8 mouse cellular contexts compared by ENCODE assay signal in genomic region chr12:65036190-65036870, GRCm38 (mm10). TPM values are rescaled to one million over a fixed set of nuclear protein-coding genes. Genes with fewer than 3 reads are reported as not detected.
A peak's percentile ranks its signal among the peaks of the same experiment; 100 is the strongest.
DNase-seq lines count a peak whose midpoint lies in the region; ATAC-seq and TF ChIP-seq lines count a peak whose summit lies in the region.

Gene Prpf39 (plus strand): TSS chr12:65036333.

- TF ChIP-seq POLR2A in limb, embryonic 14.5 days (IDR thresholded peaks at IDR 0.05; ENCODE audit: borderline replicate concordance, extremely low read depth, insufficient read depth, insufficient read length), result peak; percentile 80; the same call in 1 of the 2 replicates

- ATAC-seq in embryonic facial prominence, embryonic 14.5 days (ENCODE audit: low read depth), result peak; percentile 96
- peak; percentile 95 for ATAC-seq in limb, embryonic 14.5 days (ENCODE audit: low FRiP score, low read depth)
- ATAC-seq in midbrain, postnatal 0 days (ENCODE audit: low FRiP score), result peak; percentile 94

- no peak for TF ChIP-seq CTCF in midbrain, postnatal 0 days (IDR thresholded peaks at IDR 0.05)

- peak within 1 kb of the TSS; percentile 96 for H3K4me3 ChIP-seq in embryonic facial prominence, embryonic 14.5 days (ENCODE audit: low read depth, low read length)
- peak within 1 kb of the TSS; percentile 95 for H3K4me3 ChIP-seq in limb, embryonic 14.5 days (replicated peaks; ENCODE audit: low read length)
- peak within 1 kb of the TSS; percentile 91 for H3K4me3 ChIP-seq in midbrain, postnatal 0 days (ENCODE audit: low read depth, low read length)

- WGBS in embryonic facial prominence, embryonic 14.5 days, result under 1% methylated on average over 41 of the region's 65 CpGs
- WGBS in limb, embryonic 14.5 days, result 0% methylated on average over 40 of the region's 65 CpGs
- under 1% methylated on average over 63 of the region's 65 CpGs for WGBS in midbrain, postnatal 0 days

- H3K9ac ChIP-seq in embryonic facial prominence, embryonic 14.5 days (ENCODE audit: low read depth, low read length), result peak within 1 kb of the TSS; percentile 95
- H3K9ac ChIP-seq in limb, embryonic 14.5 days (ENCODE audit: low read depth, low read length, severe bottlenecking), result peak within 1 kb of the TSS; percentile 96
- H3K9ac ChIP-seq in midbrain, postnatal 0 days (replicated peaks; ENCODE audit: low read length, poor library complexity, severe bottlenecking), result peak within 1 kb of the TSS; percentile 94

- H3K9me3 ChIP-seq in embryonic facial prominence, embryonic 14.5 days (ENCODE audit: control insufficient read depth, low read length), result no peaks in the 10 kb centered on the region
- H3K9me3 ChIP-seq in limb, embryonic 14.5 days (ENCODE audit: control insufficient read depth, low read length), result no peaks in the 10 kb centered on the region
- no peaks in the 10 kb centered on the region for H3K9me3 ChIP-seq in midbrain, postnatal 0 days (ENCODE audit: low read length)

- no peaks in the 10 kb centered on the region for H3K27me3 ChIP-seq in embryonic facial prominence, embryonic 14.5 days (replicated peaks; ENCODE audit: control insufficient read depth, insufficient read depth, low read length)
- no peaks in the 10 kb centered on the region for H3K27me3 ChIP-seq in limb, embryonic 14.5 days (ENCODE audit: control insufficient read depth, insufficient read depth, low read length)
- no peaks in the 10 kb centered on the region for H3K27me3 ChIP-seq in midbrain, postnatal 0 days (ENCODE audit: insufficient read depth, low read length)

- H3K4me2 ChIP-seq in embryonic facial prominence, embryonic 14.5 days (ENCODE audit: low read depth, low read length), result peak within 1 kb of the TSS; percentile 55
- H3K4me2 ChIP-seq in limb, embryonic 14.5 days (replicated peaks; ENCODE audit: low read depth, low read length, severe bottlenecking), result peak within 1 kb of the TSS; percentile 66
- peak within 1 kb of the TSS; percentile 60 for H3K4me2 ChIP-seq in midbrain, postnatal 0 days (ENCODE audit: low read depth, low read length, poor library complexity, severe bottlenecking)

- no peaks in the 10 kb centered on the region for H3K36me3 ChIP-seq in embryonic facial prominence, embryonic 14.5 days (ENCODE audit: control insufficient read depth, insufficient read depth, low read length)
- peaks cover 4% of the 10 kb centered on the region for H3K36me3 ChIP-seq in limb, embryonic 14.5 days (ENCODE audit: control insufficient read depth, insufficient read depth, low read length)
- H3K36me3 ChIP-seq in midbrain, postnatal 0 days (ENCODE audit: insufficient read depth, low read length), result no peaks in the 10 kb centered on the region

- peak within 1 kb of the TSS; percentile 91 for H3K27ac ChIP-seq in embryonic facial prominence, embryonic 14.5 days (replicated peaks; ENCODE audit: low read depth, low read length)
- peak within 1 kb of the TSS; percentile 82 for H3K27ac ChIP-seq in limb, embryonic 14.5 days (replicated peaks; ENCODE audit: low read depth, low read length)
- H3K27ac ChIP-seq in midbrain, postnatal 0 days (ENCODE audit: low read depth, low read length), result peak within 1 kb of the TSS; percentile 82

- DNase-seq in 3T3-L1 (ENCODE audit: low read depth, low spot score), result peak; percentile 87
- peak; percentile 73 to 78 for DNase-seq in adrenal gland, postnatal 4 days (ENCODE audit: low spot score in 2 of 2)
- peak; percentile 94 for DNase-seq in embryonic facial prominence, embryonic 14.5 days (ENCODE audit: low spot score)
- peak; percentile 85 for DNase-seq in heart, adult 8-10 months (ENCODE audit: low spot score)
- DNase-seq in kidney, adult 9 months, result peak; percentile 91
- peak; percentile 93 for DNase-seq in limb, embryonic 14.5 days (ENCODE audit: low spot score)
- DNase-seq in midbrain, postnatal 0 days (ENCODE audit: low spot score), result peak; percentile 93
- DNase-seq in spleen, postnatal 14 days (ENCODE audit: low spot score in 2 of 2), result peak; percentile 85 to 89

- peaks cover 18% of the 10 kb centered on the region for H3K4me1 ChIP-seq in embryonic facial prominence, embryonic 14.5 days (ENCODE audit: control insufficient read depth, insufficient read depth, low read length)
- peaks cover 15% of the 10 kb centered on the region; the same call in 1 of the 2 replicates for H3K4me1 ChIP-seq in limb, embryonic 14.5 days (ENCODE audit: control insufficient read depth, insufficient read depth, low read length)
- H3K4me1 ChIP-seq in midbrain, postnatal 0 days (ENCODE audit: insufficient read depth, low read length), result 0 out of 2 replicates have a peak, but pooled peaks cover 6% of the 10 kb centered on the region

RNA-seq across cellular contexts. Expression of gene Prpf39, which starts in this region (rescaled TPM):
- 10 to 100 TPM; 66.2 to 66.3 TPM for total RNA-seq in adrenal gland, postnatal 4 days (2021)
- 47.3 and 50.6 TPM in 2 replicates for polyA plus RNA-seq in embryonic facial prominence, embryonic 14.5 days (2014; fragmentation: Nextera tagmentation; extraction: Ambion mirVana)
- 10 to 100 TPM; 10.7 to 13.4 (median 11.9) TPM for total RNA-seq in heart, adult 8-10 months (2022)
- polyA plus RNA-seq in limb, embryonic 14.5 days (2012; rRNA removed), result 44.2 and 51.9 TPM in 2 replicates
- polyA plus RNA-seq in limb, embryonic 14.5 days (2014; fragmentation: Nextera tagmentation; extraction: Ambion mirVana), result 58.2 and 63.0 TPM in 2 replicates
- 38.3 and 52.2 TPM in 2 replicates for total RNA-seq in midbrain, postnatal 0 days (2014; rRNA removed)
- 32.6 and 40.7 TPM in 2 replicates for polyA plus RNA-seq in midbrain, postnatal 0 days (2015; fragmentation: Nextera tagmentation; extraction: Ambion mirVana)

Comparison
In these comparisons a context has a peak if more than half of its experiments do, and no peak if none do; other contexts are left out.
1. Peak in every context shown above with its lines: DNase-seq, ATAC-seq, H3K4me3 ChIP-seq and H3K27ac ChIP-seq.